Mouse (Mus musculus) lung, embryonic 15.5 days (tissue): ENCODE data around the gene Hapln2. TPM values are rescaled to one million over a fixed set of nuclear protein-coding genes. Genes with fewer than 3 reads are reported as not detected.

Experiments
- ATAC-seq: fragments of 200-750 bp; cut with Nextera tagmentation; 2 replicates; pipeline ENCODE4 v1.8.0; 2017; ENCODE audit warnings: moderate number of reproducible peaks, borderline replicate concordance; ENCODE audit not compliant: low FRiP score, low TSS enrichment; ENCODE audit errors: extremely low read depth
- H3K27ac ChIP-seq: fragments of 300-500 bp; sonication (generic); 2 replicates; pipeline ENCODE4 v1.5.1; 2015; ENCODE audit warnings: moderate library complexity, mild to moderate bottlenecking, inconsistent platforms
- H3K27me3 ChIP-seq: fragments of 300-500 bp; sonication (generic); 2 replicates; pipeline ENCODE4 v1.6.1; 2015; ENCODE audit warnings: inconsistent platforms
- H3K36me3 ChIP-seq: fragments of 300-500 bp; sonication (generic); 2 replicates; pipeline ENCODE4 v1.6.1; 2015; ENCODE audit warnings: inconsistent platforms
- H3K4me1 ChIP-seq: fragments of 300-500 bp; sonication (generic); 2 replicates; pipeline ENCODE4 v1.6.1; 2015; ENCODE audit warnings: inconsistent platforms
- H3K4me2 ChIP-seq: fragments of 300-500 bp; sonication (generic); 2 replicates; pipeline ENCODE4 v1.6.1; 2015; ENCODE audit warnings: inconsistent platforms, mild to moderate bottlenecking, moderate library complexity
- H3K4me3 ChIP-seq: fragments of 300-500 bp; sonication (generic); 2 replicates; pipeline ENCODE4 v1.5.1; 2015; ENCODE audit warnings: mild to moderate bottlenecking, inconsistent platforms
- H3K9ac ChIP-seq: fragments of 300-500 bp; sonication (generic); 2 replicates; pipeline ENCODE4 v1.6.1; 2015; ENCODE audit warnings: inconsistent platforms
- H3K9me3 ChIP-seq: fragments of 300-500 bp; sonication (generic); 2 replicates; pipeline ENCODE4 v1.6.1; 2016; ENCODE audit warnings: inconsistent platforms
- WGBS: fragments of 180-500 bp; shearing (Covaris S2); methylation state at CpG from one replicate; pipeline ENCODE4 v1.1.7; 2015; 5-methylcytosine and 5-hydroxymethylcytosine counted together
- polyA plus RNA-seq: library from polyadenylated mRNA; unstranded; fragments of >200 nt; fragmentation: Nextera tagmentation; extraction: Ambion mirVana; gene quantifications from 2 replicates; pipeline ENCODE4 v1.2.1, GENCODE M21; 2015

The Hapln2 gene
- polyA plus RNA-seq, 1 experiment from 2014 or later, result 0.07 TPM

DNA sequence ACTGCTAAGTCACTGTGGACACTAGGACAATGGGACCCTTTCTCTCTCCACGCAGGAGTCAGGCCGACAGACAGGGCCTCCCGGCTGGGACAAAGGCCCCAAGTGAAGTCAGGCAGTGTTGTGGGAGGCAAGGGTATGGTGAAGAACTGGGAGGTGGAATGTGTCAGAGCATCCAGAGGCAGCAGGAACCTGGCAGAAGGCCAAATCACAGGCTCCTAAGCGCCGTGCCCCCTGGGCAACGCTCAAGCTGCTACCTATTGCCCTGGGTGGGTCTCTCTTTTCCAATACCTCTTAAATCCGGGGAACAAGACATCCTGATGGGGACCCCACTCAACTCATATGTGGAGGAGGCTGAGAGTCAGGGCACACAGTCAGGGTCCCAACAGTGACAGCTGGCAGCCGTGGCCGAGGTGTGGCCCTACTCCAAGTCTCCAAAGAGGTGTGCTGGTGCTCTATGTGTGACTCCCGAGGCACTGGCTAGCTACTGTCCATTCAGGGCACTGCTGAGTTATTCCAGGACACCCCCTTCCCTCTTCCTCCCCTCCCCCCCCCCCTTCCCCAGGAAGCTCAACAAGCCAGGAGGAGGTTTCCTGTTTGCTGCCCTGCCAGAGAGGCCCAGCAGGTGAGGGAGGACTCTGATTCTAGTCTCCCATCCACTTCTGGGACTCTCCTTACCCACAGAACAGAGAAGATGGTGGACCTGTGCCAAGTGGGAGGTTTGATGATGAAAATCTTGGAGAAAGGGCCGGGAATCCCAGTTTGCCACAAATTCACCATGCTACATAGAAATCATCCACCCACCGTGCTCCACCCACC lies 41.7 kb downstream of the Hapln2 start:
- Histone ChIP-seq H3K36me3 (no peaks in the 10 kb centered on the region), H3K4me3 (no peak overlapping the region), H3K9me3 (no peaks in the 10 kb centered on the region), H3K27me3 (peaks cover 21% of the 10 kb centered on the region; the same call in 1 of the 2 replicates), H3K27ac (peak overlapping the region; percentile 39), H3K4me2 (peak overlapping the region; percentile 14; the same call in 1 of the 2 replicates), H3K9ac (0 out of 2 replicates have a peak overlapping the region, but pooled peaks have one; percentile 0), H3K4me1 (peaks cover 75% of the 10 kb centered on the region)
- WGBS, result 18% methylated on average over 12 of the region's 12 CpGs
- ATAC-seq, result no peak

DNA sequence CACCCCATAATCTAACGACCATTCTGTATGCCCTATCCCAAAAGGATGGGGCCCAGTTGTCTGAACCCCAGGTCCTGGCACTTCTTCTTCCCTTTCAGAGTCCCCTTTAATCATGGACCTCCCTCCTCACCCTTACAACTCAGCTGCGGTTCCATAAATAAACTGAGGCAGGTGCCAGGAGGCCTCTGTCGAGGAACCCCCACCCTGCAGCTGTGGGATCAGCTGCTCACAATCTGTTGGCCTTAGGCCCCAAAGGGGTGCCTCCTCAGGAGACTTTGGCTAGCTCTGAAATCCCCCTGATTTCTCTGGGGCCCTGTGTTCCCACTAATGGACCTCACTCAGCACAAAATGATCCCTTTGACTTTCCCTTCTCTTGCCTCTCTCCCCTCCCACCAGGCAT lies 43.3 kb downstream of the Hapln2 start:
- Histone ChIP-seq H3K4me2 (0 out of 2 replicates have a peak overlapping the region, but pooled peaks have one; percentile 52), H3K9me3 (no peaks in the 10 kb centered on the region), H3K4me1 (peaks cover 78% of the 10 kb centered on the region), H3K27ac (peak overlapping the region; percentile 98), H3K36me3 (no peaks in the 10 kb centered on the region), H3K4me3 (no peak overlapping the region), H3K9ac (no peak overlapping the region), H3K27me3 (peaks cover 6% of the 10 kb centered on the region; the same call in 1 of the 2 replicates)
- no peak for ATAC-seq
- WGBS, result 32% methylated on average over 3 of the region's 3 CpGs

DNA sequence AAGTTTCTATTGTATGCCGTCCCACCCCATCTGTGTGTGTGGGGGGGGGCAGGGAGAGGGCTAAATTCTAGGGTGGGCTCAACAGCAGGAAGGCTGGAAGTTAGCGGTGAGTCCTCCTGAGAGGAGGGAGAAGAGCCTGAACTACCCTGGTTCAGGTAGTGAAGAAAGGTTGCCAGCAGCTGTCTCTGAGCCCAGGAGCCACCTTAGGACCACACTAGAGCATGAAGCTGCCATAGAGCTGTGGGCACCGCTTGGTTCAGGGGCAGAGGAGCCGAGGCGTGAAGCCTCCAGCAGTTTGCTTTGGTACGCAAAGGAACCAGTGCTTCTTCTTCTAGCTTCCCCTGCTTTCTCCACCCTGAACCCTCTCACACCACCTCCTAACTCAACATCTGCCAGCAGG lies 43.8 kb downstream of the Hapln2 start:
- H3K4me2 ChIP-seq, result peak overlapping the region; percentile 52
- 30% methylated on average over 6 of the region's 6 CpGs for WGBS
- H3K36me3 ChIP-seq, result no peaks in the 10 kb centered on the region
- H3K9ac ChIP-seq, result peak overlapping the region; percentile 8; the same call in 1 of the 2 replicates
- peaks cover 78% of the 10 kb centered on the region for H3K4me1 ChIP-seq
- H3K4me3 ChIP-seq, result 0 out of 2 replicates have a peak overlapping the region, but pooled peaks have one; percentile 12
- H3K9me3 ChIP-seq, result no peaks in the 10 kb centered on the region
- ATAC-seq, result no peak
- H3K27ac ChIP-seq, result peak overlapping the region; percentile 98
- peaks cover 2% of the 10 kb centered on the region; the same call in 1 of the 2 replicates for H3K27me3 ChIP-seq

DNA sequence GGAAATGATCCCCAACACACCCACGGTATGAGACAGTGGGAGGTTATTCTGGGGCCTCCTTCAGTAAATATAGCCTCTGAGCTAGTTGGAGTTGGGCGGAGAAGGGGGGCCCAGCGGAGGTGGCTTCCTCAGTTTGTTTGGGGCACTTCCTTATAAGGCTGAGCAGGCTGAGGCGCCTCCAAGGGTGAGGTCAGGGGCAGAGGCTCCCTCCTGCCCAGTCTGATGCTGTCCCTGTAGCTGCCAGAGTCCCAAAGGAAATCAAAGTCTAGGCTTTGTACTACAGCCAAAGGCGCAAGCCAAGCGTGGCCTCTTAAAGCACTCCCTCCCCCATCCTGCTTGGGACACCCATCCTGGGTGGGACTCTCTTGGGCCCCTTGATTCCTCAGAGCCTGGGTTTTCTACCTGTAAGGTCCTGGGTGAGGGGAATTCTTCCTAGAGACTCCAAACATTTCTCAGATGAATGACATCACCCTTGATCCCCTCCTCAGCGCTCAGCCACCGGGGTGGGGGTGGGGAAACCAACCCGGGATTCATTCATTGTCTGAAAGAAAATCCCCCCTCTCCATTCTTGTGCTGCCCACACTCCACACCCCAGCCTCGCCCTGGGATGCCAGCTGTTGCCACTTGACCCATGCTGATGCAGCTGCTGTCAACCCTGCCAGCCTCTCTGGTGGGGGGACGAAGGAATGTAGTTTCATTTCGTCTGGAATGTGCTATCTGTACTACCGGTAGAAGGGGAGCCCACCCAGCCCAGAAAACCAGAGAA lies 44.4 kb downstream of the Hapln2 start:
- peak overlapping the region; percentile 12; the same call in 1 of the 2 replicates for H3K4me3 ChIP-seq
- H3K9ac ChIP-seq, result peak overlapping the region; percentile 38
- under 1% methylated on average over 13 of the region's 13 CpGs for WGBS

DNA sequence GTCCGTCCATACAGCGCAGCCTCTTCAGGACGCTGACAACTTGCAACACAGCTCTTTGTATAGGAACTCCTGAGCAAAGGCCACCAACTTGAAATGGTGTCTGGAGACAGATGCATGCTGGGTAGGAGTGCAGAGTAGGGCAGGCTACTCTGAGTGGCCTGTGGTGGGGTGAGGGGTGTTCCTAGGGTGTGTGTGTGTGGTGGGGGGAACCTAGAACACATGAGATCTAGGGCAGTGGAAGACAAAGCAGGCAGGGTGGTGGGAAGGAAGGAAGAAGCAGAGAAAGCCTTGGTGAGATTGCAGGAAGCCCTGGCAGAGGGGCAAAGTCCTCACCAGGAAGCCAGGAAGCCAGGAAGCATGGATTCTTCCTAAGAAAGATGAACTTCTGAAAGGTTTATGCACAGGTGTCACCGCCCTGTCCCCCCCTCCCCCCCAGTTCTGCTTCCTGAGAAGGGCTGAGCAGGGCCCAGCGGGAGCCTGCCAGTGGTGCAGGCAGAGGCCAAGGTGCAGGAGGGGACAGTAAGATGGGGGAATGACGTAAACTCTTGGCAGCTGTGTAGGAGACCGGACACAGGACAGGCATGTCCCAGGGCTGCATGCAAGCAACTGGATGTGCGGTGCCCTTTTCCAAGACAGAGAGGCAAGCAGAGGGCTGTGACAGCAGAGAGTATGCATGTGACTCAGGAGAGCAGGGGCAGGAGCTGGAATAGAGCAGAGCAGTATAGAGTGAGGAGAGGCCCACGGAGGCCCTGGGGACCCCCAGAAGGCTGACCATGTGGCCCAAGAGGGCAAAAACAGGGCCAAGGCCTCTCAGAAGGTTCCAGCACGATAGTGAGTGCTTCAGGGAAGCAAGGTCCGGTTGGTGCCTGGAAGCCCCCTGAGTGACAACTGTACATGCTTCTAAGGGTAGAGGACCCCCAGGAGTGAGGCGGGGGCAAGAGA lies 45.2 kb downstream of the Hapln2 start:
- peaks cover 66% of the 10 kb centered on the region for H3K4me1 ChIP-seq

More for the DNA sequence above, 44.4 kb downstream of the Hapln2 start:
- Histone ChIP-seq H3K27ac (peak overlapping the region; percentile 98), H3K36me3 (no peaks in the 10 kb centered on the region), H3K9me3 (no peaks in the 10 kb centered on the region), H3K4me1 (peaks cover 74% of the 10 kb centered on the region), H3K27me3 (no peaks in the 10 kb centered on the region), H3K4me2 (peak overlapping the region; percentile 52)
- ATAC-seq, result peak; percentile 83

DNA sequence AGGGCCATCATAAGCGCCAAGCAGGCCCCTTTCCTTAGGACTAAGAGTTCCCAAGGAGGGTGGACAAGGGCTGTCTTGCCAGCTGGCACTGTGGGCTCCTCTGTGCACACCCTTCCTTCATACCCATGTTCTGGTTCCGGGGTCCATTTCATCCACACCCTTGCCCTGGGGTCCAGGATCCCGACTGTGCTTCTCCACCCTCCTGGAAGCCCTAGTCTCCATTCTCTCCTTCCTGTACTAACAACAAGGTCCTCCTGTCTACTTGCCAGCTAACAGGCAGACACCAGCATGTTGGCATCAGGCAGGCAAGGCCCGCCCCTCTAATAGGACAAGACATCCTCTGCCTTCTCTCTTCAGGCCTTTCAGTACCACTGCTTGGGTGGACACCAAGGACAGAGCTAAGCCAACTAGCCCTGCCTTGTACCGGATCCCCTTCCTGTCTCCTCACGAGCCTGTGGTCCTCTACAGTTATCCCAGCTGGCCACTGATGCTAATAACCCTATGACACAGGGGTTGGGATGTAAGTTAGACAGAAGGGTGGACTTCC lies 46.1 kb downstream of the Hapln2 start:
- Histone ChIP-seq H3K27me3 (no peaks in the 10 kb centered on the region), H3K9ac (no peak overlapping the region), H3K27ac (peak overlapping the region; percentile 98), H3K4me2 (no peak overlapping the region), H3K4me3 (no peak overlapping the region), H3K4me1 (peaks cover 58% of the 10 kb centered on the region), H3K36me3 (no peaks in the 10 kb centered on the region; the same call in 1 of the 2 replicates), H3K9me3 (no peaks in the 10 kb centered on the region)
- ATAC-seq, result no peak
- WGBS, result 77% methylated on average over 6 of the region's 6 CpGs

More for the DNA sequence above, 45.2 kb downstream of the Hapln2 start:
- peak; percentile 67 for ATAC-seq
- Histone ChIP-seq H3K9me3 (no peaks in the 10 kb centered on the region), H3K36me3 (no peaks in the 10 kb centered on the region), H3K4me2 (peak overlapping the region; percentile 52), H3K27me3 (no peaks in the 10 kb centered on the region), H3K4me3 (no peak overlapping the region), H3K27ac (peak overlapping the region; percentile 98), H3K9ac (peak overlapping the region; percentile 38)
- 24% methylated on average over 12 of the region's 12 CpGs for WGBS

DNA sequence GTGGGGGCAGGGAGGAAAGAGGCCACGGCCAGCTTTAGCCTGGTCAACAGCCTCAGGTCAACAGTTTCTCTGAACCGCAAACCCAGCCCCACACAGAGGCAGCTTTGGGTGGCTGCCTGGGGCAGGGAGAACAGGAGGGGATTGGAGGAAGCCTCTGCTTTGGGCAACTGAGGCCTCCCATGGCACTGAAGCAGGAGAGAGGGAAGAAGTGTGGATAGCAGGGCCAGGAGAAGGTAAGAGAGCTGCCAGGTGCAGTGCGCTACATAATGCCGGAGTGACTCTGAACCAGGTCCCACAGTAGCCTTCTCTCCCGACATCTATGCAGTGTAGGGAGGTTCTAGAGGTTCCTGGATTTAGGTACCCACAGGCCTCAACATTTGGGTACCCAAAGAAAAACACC lies 46.7 kb downstream of the Hapln2 start:
- no peak overlapping the region for H3K4me3 ChIP-seq
- H3K9ac ChIP-seq, result no peak overlapping the region
- peaks cover 53% of the 10 kb centered on the region for H3K4me1 ChIP-seq
- H3K9me3 ChIP-seq, result no peaks in the 10 kb centered on the region
- 62% methylated on average over 5 of the region's 5 CpGs for WGBS
- ATAC-seq, result no peak
- no peaks in the 10 kb centered on the region for H3K27me3 ChIP-seq
- no peaks in the 10 kb centered on the region; the same call in none of the 2 replicates for H3K36me3 ChIP-seq
- peak overlapping the region; percentile 98 for H3K27ac ChIP-seq
- H3K4me2 ChIP-seq, result no peak overlapping the region

DNA sequence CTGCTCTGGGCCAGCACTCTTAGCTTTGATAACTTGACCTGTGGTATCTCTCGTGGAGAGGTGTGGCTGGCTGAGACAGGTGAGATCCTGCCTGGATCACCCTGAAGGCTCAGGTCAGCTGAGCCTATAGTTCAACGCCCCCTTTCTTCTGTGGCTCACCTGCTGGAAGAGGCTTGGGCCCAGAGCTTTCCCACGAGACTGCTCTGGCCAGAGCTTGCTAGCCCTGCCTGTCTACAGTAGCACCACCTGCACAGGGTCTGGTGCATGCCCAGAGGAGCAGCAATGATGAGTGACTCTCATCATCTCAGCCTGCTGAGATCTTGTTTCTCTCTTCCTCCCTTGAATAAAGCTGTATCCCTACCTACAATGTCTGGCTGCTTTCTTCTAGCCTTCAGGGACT lies 47.3 kb downstream of the Hapln2 start:
- peaks cover 46% of the 10 kb centered on the region for H3K4me1 ChIP-seq
- ATAC-seq, result no peak
- no peaks in the 10 kb centered on the region for H3K27me3 ChIP-seq
- WGBS, result 55% methylated on average over 3 of the region's 3 CpGs
- H3K9me3 ChIP-seq, result no peaks in the 10 kb centered on the region
- peaks cover 6% of the 10 kb centered on the region for H3K36me3 ChIP-seq
- no peak overlapping the region for H3K27ac ChIP-seq
- no peak overlapping the region for H3K4me3 ChIP-seq
- H3K9ac ChIP-seq, result no peak overlapping the region
- no peak overlapping the region for H3K4me2 ChIP-seq

DNA sequence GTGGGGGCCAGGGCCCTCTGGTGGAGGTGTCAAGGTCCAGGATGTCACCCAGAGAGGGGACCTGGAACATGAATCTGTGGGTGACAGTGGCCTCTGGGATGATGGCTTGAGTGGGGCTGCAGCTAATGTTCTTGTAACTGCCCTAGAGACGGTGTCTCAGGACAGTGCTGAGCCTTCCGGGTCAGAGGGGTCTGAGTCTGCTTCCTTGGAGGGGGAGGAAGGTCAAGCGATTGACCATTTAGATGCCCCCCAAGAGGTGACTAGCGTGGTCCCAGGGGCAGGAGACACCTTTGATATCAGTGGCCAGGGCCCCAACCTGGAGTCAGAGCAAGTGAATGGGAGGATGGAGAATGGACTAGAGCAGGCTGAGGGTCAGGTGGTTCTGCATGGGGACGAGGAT lies 47.9 kb downstream of the Hapln2 start:
- Histone ChIP-seq H3K27ac (no peak overlapping the region), H3K4me3 (no peak overlapping the region), H3K4me1 (peaks cover 44% of the 10 kb centered on the region), H3K9ac (no peak overlapping the region), H3K27me3 (no peaks in the 10 kb centered on the region), H3K9me3 (no peaks in the 10 kb centered on the region), H3K36me3 (peaks cover 6% of the 10 kb centered on the region), H3K4me2 (no peak overlapping the region)
- whole genome bisulfite sequencing, result 80% methylated on average over 5 of the region's 5 CpGs
- no peak for ATAC-seq

DNA sequence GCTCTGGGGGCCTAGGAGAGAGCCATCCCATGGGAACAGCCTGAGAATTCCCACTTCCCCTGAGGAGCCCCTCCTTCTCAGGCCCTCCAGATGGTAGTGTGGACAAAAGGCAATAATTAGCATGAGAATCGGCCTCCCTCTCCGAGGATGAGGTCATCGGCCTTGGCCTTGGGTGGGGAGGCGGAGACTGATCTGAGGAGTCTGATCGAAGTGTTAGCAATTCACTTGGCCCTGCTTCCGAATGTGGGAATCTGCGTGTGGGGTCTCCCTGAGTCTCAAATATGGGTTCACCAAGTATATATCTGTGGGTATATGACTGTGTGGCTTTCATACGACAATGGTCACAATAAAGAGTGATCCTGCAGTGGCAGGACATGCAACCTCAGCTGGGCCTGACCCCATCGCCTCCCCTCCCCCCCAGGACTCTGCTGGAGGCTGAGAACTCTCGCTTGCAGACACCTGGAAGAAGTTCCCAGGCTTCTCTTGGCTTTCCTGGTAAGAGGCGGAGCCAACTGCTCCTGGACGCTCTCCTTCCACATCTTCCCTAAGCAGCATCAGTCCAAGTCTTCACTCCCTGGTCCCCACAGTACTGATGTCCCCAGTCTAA lies 52.9 kb downstream of the Hapln2 start:
- peaks cover 6% of the 10 kb centered on the region for H3K36me3 ChIP-seq
- H3K4me1 ChIP-seq, result peaks cover 47% of the 10 kb centered on the region
- 28% methylated on average over 12 of the region's 12 CpGs for WGBS
- H3K9ac ChIP-seq, result no peak overlapping the region
- peak; percentile 23; the same call in 1 of the 2 replicates for ATAC-seq
- H3K9me3 ChIP-seq, result no peaks in the 10 kb centered on the region
- H3K27ac ChIP-seq, result peak overlapping the region; percentile 61
- H3K4me3 ChIP-seq, result peak overlapping the region; percentile 59
- peak overlapping the region; percentile 91 for H3K4me2 ChIP-seq
- peaks cover 3% of the 10 kb centered on the region; the same call in 1 of the 2 replicates for H3K27me3 ChIP-seq
